Mouse (Mus musculus): ENCODE results near the gene Myog. TPM values are rescaled to one million over a fixed set of nuclear protein-coding genes. Genes with fewer than 3 reads are reported as not detected.

Gene Myog
- polyA plus RNA-seq, 1 experiment from 2014 or later, result 48.2 TPM

DNA sequence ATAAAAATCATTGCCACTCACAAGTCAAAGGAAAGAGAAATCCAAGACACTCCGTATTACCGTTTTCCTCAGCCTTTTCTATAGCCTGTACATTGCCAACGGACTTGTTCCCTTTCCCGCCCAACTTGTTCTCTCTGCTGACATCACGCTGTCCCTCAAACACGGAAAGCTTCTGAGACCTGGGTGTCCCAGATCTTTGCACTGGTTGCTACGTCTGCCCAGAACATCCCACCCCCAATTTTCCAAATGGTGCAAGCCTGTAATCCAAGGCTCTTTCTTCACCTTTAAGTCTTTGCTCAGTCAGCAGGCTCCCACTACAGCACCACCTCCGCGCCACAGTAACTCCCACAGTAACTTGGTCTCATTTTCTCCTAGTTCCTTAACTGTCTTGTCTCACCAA is 15.2 kb downstream of the Myog start:
- Histone ChIP-seq H3K4me1 (ENCODE audit: control insufficient read depth, insufficient read depth, low read length) (no peaks in the 10 kb centered on the region), H3K4me2 (ENCODE audit: low read depth) (no peak overlapping the region), H3K4me3 (ENCODE audit: low read depth, low read length) (no peak overlapping the region), H3K9ac (ENCODE audit: low read length) (no peak overlapping the region), H3K9me3 (ENCODE audit: control insufficient read depth, low read length) (no peaks in the 10 kb centered on the region), H3K27ac (ENCODE audit: low read depth, low read length) (no peak overlapping the region), H3K36me3 (ENCODE audit: control insufficient read depth, insufficient read depth, low read length) (no peaks in the 10 kb centered on the region), H3K27me3 (ENCODE audit: control insufficient read depth, insufficient read depth, low read length) (peaks cover 5% of the 10 kb centered on the region)
- WGBS, result 92% methylated on average over 9 of the region's 9 CpGs
- DNase-seq (ENCODE audit: low spot score), result no peak
- no peak for ATAC-seq (ENCODE audit: insufficient read depth, low FRiP score, low TSS enrichment)

DNA sequence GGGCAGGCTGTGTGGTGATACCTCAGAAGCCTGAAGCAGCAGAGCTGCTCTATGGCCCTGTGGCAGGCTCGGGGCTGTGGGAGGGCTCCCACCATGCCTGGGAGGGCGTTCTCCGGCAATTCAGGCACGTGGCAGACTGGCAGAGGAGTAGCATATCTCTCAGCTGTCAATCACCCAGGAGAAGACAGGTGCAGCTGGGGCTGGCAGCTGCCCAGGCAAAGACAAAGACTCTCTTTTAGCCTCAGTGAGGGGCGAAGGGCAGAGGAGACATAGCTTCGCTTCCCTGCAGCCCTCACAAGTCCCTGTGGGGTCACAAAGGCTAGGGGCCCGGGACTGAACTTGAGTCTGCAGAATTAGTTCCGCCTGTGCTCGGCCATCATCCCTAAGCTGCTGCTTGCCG is 17.6 kb downstream of the Myog start:
- 50% methylated on average over 10 of the region's 10 CpGs for WGBS
- Histone ChIP-seq H3K4me1 (ENCODE audit: control insufficient read depth, insufficient read depth, low read length) (no peaks in the 10 kb centered on the region), H3K27ac (ENCODE audit: low read depth, low read length) (no peak overlapping the region), H3K9ac (ENCODE audit: low read length) (no peak overlapping the region), H3K4me2 (ENCODE audit: low read depth) (no peak overlapping the region), H3K27me3 (ENCODE audit: control insufficient read depth, insufficient read depth, low read length) (no peaks in the 10 kb centered on the region), H3K9me3 (ENCODE audit: control insufficient read depth, low read length) (no peaks in the 10 kb centered on the region), H3K36me3 (ENCODE audit: control insufficient read depth, insufficient read depth, low read length) (no peaks in the 10 kb centered on the region), H3K4me3 (ENCODE audit: low read depth, low read length) (no peak overlapping the region)
- ATAC-seq (ENCODE audit: insufficient read depth, low FRiP score, low TSS enrichment), result no peak
- no peak for DNase-seq (ENCODE audit: low spot score)

DNA sequence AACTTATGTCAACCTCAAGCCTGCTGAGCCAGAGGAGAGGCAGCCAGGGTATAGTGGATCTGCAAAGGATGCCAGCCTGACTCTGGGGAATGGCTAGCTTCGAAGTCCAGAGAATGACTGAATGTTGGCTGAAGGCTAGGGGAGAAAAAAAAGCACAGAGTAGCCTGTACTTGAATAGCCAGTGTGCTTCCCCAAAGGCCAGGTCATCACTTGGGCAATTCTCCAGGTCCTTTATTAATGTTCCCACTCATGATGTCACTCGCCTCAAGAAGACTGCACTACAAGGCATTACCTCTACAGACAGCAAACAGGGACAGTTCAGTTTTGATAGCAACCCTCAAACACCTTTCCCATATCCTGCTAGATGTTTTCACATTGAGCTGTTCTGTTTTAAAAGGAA is 20.5 kb downstream of the Myog start:
- no peak for ATAC-seq (ENCODE audit: insufficient read depth, low FRiP score, low TSS enrichment)
- H3K4me1 ChIP-seq (ENCODE audit: control insufficient read depth, insufficient read depth, low read length), result no peaks in the 10 kb centered on the region
- H3K9ac ChIP-seq (ENCODE audit: low read length), result no peak overlapping the region

DNA sequence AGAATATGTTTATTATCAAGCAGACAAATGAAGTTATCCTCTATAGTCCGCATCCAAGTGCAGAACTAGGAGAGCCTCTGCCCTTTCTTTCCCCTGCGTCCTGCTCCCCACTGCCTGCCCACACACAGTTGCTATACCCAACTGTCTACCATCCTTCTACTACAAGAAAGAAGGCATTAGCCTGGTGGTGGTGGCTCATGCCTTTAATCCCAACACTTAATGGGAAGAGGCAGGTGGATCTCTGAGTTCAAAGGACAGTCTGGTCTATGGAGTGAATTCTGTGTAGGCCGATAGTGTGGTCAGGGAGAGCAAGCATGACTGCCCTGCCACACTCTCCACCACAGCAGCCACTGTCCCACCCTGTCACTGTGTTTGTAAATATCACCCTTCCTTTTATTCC is 20.9 kb downstream of the Myog start:
- H3K4me1 ChIP-seq (ENCODE audit: control insufficient read depth, insufficient read depth, low read length), result no peaks in the 10 kb centered on the region
- H3K27me3 ChIP-seq (ENCODE audit: control insufficient read depth, insufficient read depth, low read length), result no peaks in the 10 kb centered on the region
- H3K9me3 ChIP-seq (ENCODE audit: control insufficient read depth, low read length), result no peaks in the 10 kb centered on the region
- H3K27ac ChIP-seq (ENCODE audit: low read depth, low read length), result no peak overlapping the region
- DNase-seq (ENCODE audit: low spot score) (no peak), ATAC-seq (ENCODE audit: insufficient read depth, low FRiP score, low TSS enrichment) (no peak)
- no peak overlapping the region for H3K4me3 ChIP-seq (ENCODE audit: low read depth, low read length)
- 88% methylated on average over 3 of the region's 3 CpGs for WGBS
- no peak overlapping the region for H3K4me2 ChIP-seq (ENCODE audit: low read depth)
- no peak overlapping the region for H3K9ac ChIP-seq (ENCODE audit: low read length)
- H3K36me3 ChIP-seq (ENCODE audit: control insufficient read depth, insufficient read depth, low read length), result no peaks in the 10 kb centered on the region

More for the DNA sequence above, 20.5 kb downstream of the Myog start:
- H3K27ac ChIP-seq (ENCODE audit: low read depth, low read length), result no peak overlapping the region
- no peak for DNase-seq (ENCODE audit: low spot score)
- no peaks in the 10 kb centered on the region for H3K36me3 ChIP-seq (ENCODE audit: control insufficient read depth, insufficient read depth, low read length)
- H3K4me3 ChIP-seq (ENCODE audit: low read depth, low read length), result no peak overlapping the region
- no peaks in the 10 kb centered on the region for H3K9me3 ChIP-seq (ENCODE audit: control insufficient read depth, low read length)
- no peaks in the 10 kb centered on the region for H3K27me3 ChIP-seq (ENCODE audit: control insufficient read depth, insufficient read depth, low read length)
- 87% methylated on average over 2 of the region's 2 CpGs for WGBS
- H3K4me2 ChIP-seq (ENCODE audit: low read depth), result no peak overlapping the region

DNA sequence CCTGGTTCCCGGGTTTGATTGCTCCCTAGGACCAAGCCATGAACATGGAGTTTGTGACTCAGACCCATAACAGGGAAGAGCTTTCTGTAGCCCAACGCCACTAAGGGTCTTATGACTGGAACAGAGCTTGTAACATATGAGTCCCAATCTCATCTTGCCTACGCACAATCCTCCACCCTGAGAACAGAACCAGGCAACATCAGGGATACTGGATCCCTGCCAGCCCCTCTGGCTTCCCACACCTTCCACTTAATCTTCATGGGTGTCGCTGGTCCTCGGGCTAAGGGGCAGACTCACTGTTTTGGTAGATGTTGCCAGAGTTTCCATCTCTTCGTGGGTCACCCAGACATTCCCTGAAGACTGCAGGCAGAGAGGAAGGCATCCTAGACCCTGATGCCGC is 22.0 kb downstream of the Myog start:
- WGBS, result 92% methylated on average over 7 of the region's 7 CpGs
- no peaks in the 10 kb centered on the region for H3K27me3 ChIP-seq (ENCODE audit: control insufficient read depth, insufficient read depth, low read length)
- ATAC-seq (ENCODE audit: insufficient read depth, low FRiP score, low TSS enrichment), result no peak

DNA sequence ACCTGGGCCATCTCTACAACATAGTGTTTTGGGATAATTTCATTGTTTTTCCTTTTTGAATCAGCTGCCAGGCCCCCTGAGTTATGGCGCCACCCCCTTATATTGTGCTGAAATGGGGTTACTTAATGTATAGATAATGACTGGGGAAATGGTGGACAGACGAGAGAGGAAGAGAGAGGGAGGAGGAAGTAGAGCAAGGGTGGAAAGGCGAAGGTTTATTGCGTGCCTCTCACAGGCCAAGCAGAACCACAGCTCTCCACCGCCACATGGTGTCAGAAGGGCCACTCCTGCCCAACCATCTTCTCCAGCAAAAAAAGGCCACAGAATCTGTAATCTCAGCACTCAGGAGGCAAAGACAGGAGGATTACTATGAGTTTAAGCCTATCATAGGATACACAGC is 25.4 kb downstream of the Myog start:
- no peak overlapping the region for H3K4me2 ChIP-seq (ENCODE audit: low read depth)
- ATAC-seq (ENCODE audit: insufficient read depth, low FRiP score, low TSS enrichment), result no peak
- H3K27ac ChIP-seq (ENCODE audit: low read depth, low read length), result no peak overlapping the region
- H3K27me3 ChIP-seq (ENCODE audit: control insufficient read depth, insufficient read depth, low read length), result no peaks in the 10 kb centered on the region
- H3K4me1 ChIP-seq (ENCODE audit: control insufficient read depth, insufficient read depth, low read length), result no peaks in the 10 kb centered on the region
- no peaks in the 10 kb centered on the region for H3K36me3 ChIP-seq (ENCODE audit: control insufficient read depth, insufficient read depth, low read length)
- H3K9me3 ChIP-seq (ENCODE audit: control insufficient read depth, low read length), result no peaks in the 10 kb centered on the region
- no peak overlapping the region for H3K4me3 ChIP-seq (ENCODE audit: low read depth, low read length)
- no peak for DNase-seq (ENCODE audit: low spot score)
- H3K9ac ChIP-seq (ENCODE audit: low read length), result no peak overlapping the region
- WGBS, result 88% methylated on average over 5 of the region's 5 CpGs

More for the DNA sequence above, 22.0 kb downstream of the Myog start:
- H3K4me1 ChIP-seq (ENCODE audit: control insufficient read depth, insufficient read depth, low read length), result no peaks in the 10 kb centered on the region
- no peak for DNase-seq (ENCODE audit: low spot score)
- H3K9me3 ChIP-seq (ENCODE audit: control insufficient read depth, low read length), result no peaks in the 10 kb centered on the region
- no peaks in the 10 kb centered on the region for H3K36me3 ChIP-seq (ENCODE audit: control insufficient read depth, insufficient read depth, low read length)
- no peak overlapping the region for H3K9ac ChIP-seq (ENCODE audit: low read length)
- no peak overlapping the region for H3K4me3 ChIP-seq (ENCODE audit: low read depth, low read length)
- no peak overlapping the region for H3K27ac ChIP-seq (ENCODE audit: low read depth, low read length)
- H3K4me2 ChIP-seq (ENCODE audit: low read depth), result no peak overlapping the region

DNA sequence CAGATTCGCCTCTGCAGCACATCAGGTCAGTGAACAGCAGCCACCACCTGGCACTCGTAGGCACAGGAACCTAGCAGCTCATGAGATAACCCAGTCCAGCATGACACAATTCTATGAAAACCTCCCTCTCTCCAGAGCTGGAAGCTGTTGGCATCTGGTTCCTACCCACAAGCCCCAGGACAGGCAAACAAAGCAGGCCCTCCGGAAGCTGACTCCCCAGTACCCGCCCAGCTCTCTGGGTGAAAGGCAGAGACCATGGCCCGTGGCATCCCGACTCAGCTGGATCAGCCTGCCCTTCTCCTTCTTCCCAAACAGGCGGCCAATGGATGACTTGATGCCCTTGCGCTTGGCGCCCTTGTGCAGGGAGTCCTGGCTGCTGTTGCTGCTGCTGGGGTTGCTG is 26.6 kb downstream of the Myog start:
- Histone ChIP-seq H3K9me3 (ENCODE audit: control insufficient read depth, low read length) (no peaks in the 10 kb centered on the region), H3K27me3 (ENCODE audit: control insufficient read depth, insufficient read depth, low read length) (no peaks in the 10 kb centered on the region), H3K4me2 (ENCODE audit: low read depth) (no peak overlapping the region), H3K4me3 (ENCODE audit: low read depth, low read length) (no peak overlapping the region), H3K4me1 (ENCODE audit: control insufficient read depth, insufficient read depth, low read length) (peaks cover 9% of the 10 kb centered on the region), H3K36me3 (ENCODE audit: control insufficient read depth, insufficient read depth, low read length) (no peaks in the 10 kb centered on the region), H3K9ac (ENCODE audit: low read length) (no peak overlapping the region), H3K27ac (ENCODE audit: low read depth, low read length) (no peak overlapping the region)
- DNase-seq (ENCODE audit: low spot score) (no peak), ATAC-seq (ENCODE audit: insufficient read depth, low FRiP score, low TSS enrichment) (no peak)
- 86% methylated on average over 9 of the region's 9 CpGs for WGBS

DNA sequence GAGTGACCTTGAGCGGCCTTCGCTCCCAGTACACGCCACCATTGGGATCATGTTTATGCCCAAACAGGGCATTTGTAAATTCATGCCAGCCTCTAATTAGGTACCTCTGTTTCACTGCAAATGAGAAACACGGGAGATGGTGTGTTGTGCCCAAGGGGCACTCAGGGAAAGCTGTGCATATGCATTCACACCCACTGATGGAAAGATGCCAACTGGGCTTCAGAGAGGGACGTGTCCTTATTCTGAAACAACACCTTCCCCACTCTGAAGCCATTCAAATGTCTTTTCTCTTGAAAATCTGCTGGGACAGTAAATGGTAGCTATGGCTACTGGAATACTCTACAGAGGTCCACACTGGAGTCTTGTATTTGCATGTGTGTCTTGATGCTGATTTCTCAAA is 28.5 kb downstream of the Myog start:
- DNase-seq (ENCODE audit: low spot score) (no peak), ATAC-seq (ENCODE audit: insufficient read depth, low FRiP score, low TSS enrichment) (no peak)
- H3K36me3 ChIP-seq (ENCODE audit: control insufficient read depth, insufficient read depth, low read length), result no peaks in the 10 kb centered on the region
- H3K4me2 ChIP-seq (ENCODE audit: low read depth), result no peak overlapping the region
- peaks cover 10% of the 10 kb centered on the region for H3K4me1 ChIP-seq (ENCODE audit: control insufficient read depth, insufficient read depth, low read length)
- H3K27ac ChIP-seq (ENCODE audit: low read depth, low read length), result no peak overlapping the region
- H3K9me3 ChIP-seq (ENCODE audit: control insufficient read depth, low read length), result no peaks in the 10 kb centered on the region
- no peaks in the 10 kb centered on the region for H3K27me3 ChIP-seq (ENCODE audit: control insufficient read depth, insufficient read depth, low read length)
- 93% methylated on average over 5 of the region's 5 CpGs for WGBS
- H3K9ac ChIP-seq (ENCODE audit: low read length), result no peak overlapping the region
- no peak overlapping the region for H3K4me3 ChIP-seq (ENCODE audit: low read depth, low read length)

DNA sequence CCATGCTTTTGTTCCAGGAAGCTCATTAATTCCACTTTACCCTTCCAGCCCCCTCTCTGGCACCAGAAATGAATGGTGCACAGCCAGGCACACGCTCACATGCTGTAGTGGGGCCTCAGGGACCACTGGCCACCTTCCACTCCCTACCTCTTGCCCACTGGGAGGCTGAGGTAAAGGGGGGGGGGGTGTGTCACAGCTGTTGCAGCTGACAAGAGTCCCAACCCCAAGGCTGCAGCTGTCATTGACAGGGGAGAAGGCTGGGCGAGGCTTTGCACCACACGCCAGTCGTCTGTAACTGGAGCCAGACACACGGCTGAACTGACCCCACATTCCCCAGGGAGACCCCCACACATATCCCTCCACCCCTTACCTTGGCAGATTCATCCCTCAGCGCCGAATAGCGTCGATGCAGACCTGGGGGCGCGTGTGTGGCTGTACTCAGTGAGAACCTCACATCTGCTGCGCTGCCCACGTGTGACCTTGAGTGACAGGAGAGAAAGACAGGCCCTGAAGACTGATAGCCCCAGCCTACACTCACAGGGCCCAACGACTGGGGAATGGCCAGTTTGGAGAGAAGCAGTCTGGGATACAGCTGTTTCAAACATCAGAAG is 31.0 kb downstream of the Myog start:
- DNase-seq (ENCODE audit: low spot score) (peak; percentile 48), ATAC-seq (ENCODE audit: insufficient read depth, low FRiP score, low TSS enrichment) (peak; percentile 31)
- Histone ChIP-seq H3K27me3 (ENCODE audit: control insufficient read depth, insufficient read depth, low read length) (no peaks in the 10 kb centered on the region), H3K9me3 (ENCODE audit: control insufficient read depth, low read length) (no peaks in the 10 kb centered on the region), H3K4me1 (ENCODE audit: control insufficient read depth, insufficient read depth, low read length) (peaks cover 10% of the 10 kb centered on the region), H3K27ac (ENCODE audit: low read depth, low read length) (no peak overlapping the region), H3K4me3 (ENCODE audit: low read depth, low read length) (no peak overlapping the region), H3K9ac (ENCODE audit: low read length) (no peak overlapping the region), H3K4me2 (ENCODE audit: low read depth) (no peak overlapping the region), H3K36me3 (ENCODE audit: control insufficient read depth, insufficient read depth, low read length) (no peaks in the 10 kb centered on the region)
- 56% methylated on average over 14 of the region's 14 CpGs for WGBS
